Mouse (Mus musculus): ENCODE results near the gene Ccr10. TPM values are rescaled to one million over a fixed set of nuclear protein-coding genes. Genes with fewer than 3 reads are reported as not detected.

The Ccr10 gene
- total RNA-seq (2021): under 1 TPM; 0.19 to 0.26 TPM
- long read RNA-seq, experiment 1: 0 reads
- long read RNA-seq, experiment 2: 0 reads

DNA sequence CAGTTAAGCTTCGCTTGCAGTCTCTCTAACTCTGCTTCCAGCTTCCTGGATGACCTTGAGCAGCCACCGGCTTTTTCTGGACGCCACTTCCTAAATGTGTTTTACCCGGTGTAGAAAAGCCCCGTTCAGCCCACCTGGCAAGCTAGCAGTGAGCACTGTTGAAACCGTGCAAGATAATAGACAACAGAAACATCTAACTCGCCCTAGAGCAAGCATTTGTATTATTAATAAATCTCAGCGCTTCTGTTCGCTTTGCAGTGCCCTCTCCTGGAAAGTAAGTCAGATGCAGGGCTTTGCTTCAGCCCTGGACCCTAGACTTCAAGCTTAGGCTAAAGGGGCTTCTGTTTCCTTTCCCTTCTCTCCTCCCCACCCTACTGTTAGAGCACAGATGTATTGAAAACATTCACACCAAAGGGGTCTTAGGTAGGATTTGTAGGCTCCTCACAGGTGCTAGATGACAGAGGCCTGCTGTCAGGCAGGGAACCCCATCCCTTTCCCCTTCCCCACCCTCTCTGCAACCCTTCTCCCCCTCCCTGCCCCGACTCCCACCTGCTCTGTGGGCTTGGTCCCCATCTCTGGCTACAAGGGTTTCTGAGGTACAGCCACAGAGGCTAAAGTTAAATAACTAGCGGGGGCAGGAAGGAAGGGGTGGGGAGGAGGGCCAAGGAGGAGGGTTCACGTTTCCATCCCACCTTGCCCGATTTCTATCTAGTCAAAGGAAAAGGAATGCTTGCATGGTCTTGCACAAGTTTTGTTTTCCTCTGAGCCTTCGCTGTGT, at the start of gene Ccr10:
Ccr10 (minus strand) TSS at position 593 of the 778 bp plus-strand sequence.
- no peak for DNase-seq (ENCODE audit: low spot score in 2 of 2)
- intact Hi-C loops (cut with DNase I): loop anchor here (5.0 to 10.0 kb wide), 2 partner anchors 50 to 78 kb away; partner anchors contain the start of gene Psmc3ip

GRCm38 (mm10) chr11:101224337-101224736, 49.1 kb upstream of the Ccr10 start:
- intact Hi-C loops (cut with DNase I): loop anchor here (10.0 kb wide), 1 partner anchor 170 kb away; no protein-coding TSS in a partner anchor
- no peak for DNase-seq (ENCODE audit: low spot score in 2 of 2)

- intact Hi-C loops (cut with DNase I): loop anchor here (10.0 kb wide), 1 partner anchor 173 kb away; no protein-coding TSS in a partner anchor
- DNase-seq (ENCODE audit: low spot score in 2 of 2): no peak
Observed at GRCm38 (mm10) chr11:101221306-101221986, 46.2 kb upstream of the Ccr10 start.

GRCm38 (mm10) chr11:101220853-101221252, 45.6 kb upstream of the Ccr10 start:
- intact Hi-C loops (cut with DNase I): loop anchor here (10.0 kb wide), 1 partner anchor 174 kb away; no protein-coding TSS in a partner anchor
- DNase-seq (ENCODE audit: low spot score in 2 of 2): no peak

- DNase-seq (ENCODE audit: low spot score in 2 of 2): no peak
- intact Hi-C loops (cut with DNase I): no loop called here
Observed at GRCm38 (mm10) chr11:101218436-101219055, 43.3 kb upstream of the Ccr10 start.

DNA sequence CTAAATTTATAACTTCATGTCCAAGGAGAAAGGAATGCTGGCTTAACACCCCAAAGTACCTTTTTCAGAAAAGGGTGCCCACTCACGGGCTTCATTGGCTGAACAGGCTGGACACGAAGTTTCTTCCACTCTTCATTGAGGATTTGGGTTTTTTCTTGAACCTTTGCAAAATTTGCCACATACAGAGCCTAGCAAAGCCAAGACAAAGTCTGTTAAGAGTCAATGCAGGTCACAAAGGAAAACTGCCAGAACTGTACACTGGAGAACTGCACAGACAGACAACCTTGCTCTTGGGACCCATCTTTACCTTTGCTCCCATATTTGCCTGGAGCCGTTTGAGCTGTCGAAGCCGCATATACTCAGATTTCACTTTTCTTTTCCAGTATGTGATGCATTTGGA, 41.7 kb upstream of the Ccr10 start:
- DNase-seq (ENCODE audit: low spot score in 2 of 2): no peak
- intact Hi-C loops (cut with DNase I): no loop called here

GRCm38 (mm10) chr11:101211970-101212369, 36.7 kb upstream of the Ccr10 start:
- intact Hi-C loops (cut with DNase I): loop anchor here (1.0 to 2.0 kb wide), 2 partner anchors 36 to 91 kb away; partner anchors contain the start of gene Becn1
- DNase-seq (ENCODE audit: low spot score in 2 of 2): peak; percentile 65 to 85

DNA sequence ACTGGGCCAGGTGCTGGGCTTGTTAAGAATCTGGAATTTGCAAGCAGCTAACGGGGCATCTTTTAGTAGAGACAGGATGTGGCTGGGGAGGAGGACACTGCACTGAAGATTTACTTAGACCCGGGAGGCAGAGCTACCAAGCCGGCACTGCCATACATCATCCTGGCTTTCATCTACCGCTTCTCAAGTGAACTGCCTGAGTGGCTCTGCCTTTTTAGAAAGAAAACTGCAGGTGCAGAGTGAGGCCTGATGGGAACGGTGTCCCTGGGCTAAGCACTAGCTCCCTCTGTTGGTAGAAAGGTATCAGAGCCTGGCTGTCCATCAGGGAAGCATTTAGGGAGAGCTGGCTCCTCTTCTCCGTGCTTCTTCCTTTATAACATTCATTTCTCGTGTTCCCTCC, 25.7 kb upstream of the Ccr10 start:
- DNase-seq (ENCODE audit: low spot score in 2 of 2): peak; percentile 67 to 78
- intact Hi-C loops (cut with DNase I): no loop called here

DNA sequence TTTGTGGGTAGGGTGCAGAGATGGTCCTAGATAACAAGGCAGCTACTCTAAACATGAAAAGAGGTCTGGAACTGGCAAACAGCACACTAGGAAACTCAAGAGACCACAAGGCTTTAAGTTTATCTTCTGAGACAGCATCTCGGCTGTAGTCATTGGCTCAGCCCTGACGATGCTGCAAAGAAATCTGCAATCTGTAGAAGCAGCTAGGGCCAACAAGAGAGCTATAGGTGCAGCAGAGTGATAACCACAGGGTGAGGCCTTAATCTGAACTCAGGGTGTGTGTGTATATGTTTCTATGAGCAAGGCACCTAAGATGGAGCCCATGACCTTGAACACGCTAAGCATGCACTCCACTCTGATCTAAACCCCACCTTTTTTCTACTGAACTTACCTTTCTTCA, 24.3 kb upstream of the Ccr10 start:
- no peak for DNase-seq (ENCODE audit: low spot score in 2 of 2)
- intact Hi-C loops (cut with DNase I): no loop called here

DNA sequence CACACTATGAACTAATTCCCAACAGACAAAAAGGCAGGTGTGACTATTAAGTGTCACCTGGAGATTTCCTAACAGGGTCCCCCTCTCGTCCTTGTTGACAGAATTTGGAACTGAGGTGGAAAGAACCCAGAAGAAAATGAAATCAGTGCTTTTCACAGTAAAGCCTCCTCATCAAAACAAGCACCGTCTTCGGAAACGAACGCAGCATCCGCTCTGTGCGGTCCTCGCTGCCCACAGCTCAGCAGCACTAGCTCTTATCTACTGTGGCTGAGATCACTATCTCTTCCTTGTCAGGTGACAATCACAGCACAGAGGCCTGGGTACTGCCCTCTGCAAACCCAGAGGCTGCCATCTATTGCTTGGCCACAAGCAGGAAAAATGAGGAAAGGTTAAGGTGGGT, 20.9 kb upstream of the Ccr10 start:
- no peak for DNase-seq (ENCODE audit: low spot score in 2 of 2)
- intact Hi-C loops (cut with DNase I): no loop called here

DNA sequence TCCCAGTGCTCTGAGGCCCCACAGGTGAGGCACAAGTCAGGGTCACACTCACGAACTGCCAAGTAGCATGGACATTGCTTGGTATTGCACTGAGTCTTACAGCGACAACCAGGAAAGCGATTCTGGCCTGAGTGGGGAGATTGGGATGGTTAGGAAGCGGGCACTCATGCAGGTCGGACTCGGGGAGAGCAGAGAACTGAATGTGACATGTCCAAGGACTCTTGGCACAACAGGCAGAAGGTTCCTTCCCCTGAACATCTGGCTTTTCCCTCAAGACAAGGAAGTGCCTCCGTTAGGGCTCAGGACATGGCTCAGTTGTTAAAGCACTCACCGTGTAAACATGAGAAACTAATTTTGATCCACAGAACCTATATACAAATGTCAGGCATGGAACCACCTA, 20.3 kb upstream of the Ccr10 start:
- intact Hi-C loops (cut with DNase I): no loop called here
- no peak for DNase-seq (ENCODE audit: low spot score in 2 of 2)

DNA sequence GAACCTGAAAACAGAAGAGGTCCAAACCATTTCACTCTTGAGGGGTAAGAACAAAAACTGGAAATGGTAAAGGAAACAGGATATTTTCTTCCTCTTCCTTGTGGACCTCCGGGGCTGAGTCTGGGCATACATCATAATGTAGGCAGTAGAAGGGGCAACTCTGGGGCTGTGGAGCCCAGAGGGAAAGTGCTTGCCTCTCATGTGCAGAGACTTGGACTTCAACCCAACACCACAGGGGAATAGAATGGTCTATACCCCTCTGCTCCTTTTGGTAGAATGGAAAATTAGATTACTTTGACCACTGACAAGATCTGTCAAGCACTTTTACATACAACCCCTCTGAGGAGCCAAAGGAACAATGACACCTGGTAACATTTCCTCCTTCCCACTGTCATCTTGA, 19.9 kb upstream of the Ccr10 start:
- intact Hi-C loops (cut with DNase I): no loop called here
- no peak for DNase-seq (ENCODE audit: low spot score in 2 of 2)

DNA sequence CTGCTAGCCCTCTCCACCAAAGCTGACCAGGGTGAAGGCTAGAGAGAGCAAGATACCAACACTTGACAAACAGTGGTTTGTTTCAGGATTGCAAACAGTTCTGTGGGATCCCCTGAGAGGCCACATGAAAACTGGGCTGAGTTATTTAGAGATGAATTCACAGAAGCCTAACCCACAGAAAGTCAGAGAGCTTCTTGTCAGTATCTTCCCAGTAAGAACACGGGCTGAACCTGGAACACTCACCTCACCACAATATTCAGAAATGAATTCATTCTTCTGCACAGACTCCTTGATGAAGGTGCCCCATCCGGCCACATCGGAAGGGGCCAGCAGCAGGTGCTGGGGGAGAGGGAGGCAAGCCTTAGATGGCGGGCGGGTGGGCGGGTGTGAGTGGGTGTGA, 19.4 kb upstream of the Ccr10 start:
- DNase-seq (ENCODE audit: low spot score in 2 of 2): no peak
- intact Hi-C loops (cut with DNase I): no loop called here

GRCm38 (mm10) chr11:101194137-101194536, 18.9 kb upstream of the Ccr10 start:
- intact Hi-C loops (cut with DNase I): no loop called here
- DNase-seq (ENCODE audit: low spot score in 2 of 2): no peak

DNA sequence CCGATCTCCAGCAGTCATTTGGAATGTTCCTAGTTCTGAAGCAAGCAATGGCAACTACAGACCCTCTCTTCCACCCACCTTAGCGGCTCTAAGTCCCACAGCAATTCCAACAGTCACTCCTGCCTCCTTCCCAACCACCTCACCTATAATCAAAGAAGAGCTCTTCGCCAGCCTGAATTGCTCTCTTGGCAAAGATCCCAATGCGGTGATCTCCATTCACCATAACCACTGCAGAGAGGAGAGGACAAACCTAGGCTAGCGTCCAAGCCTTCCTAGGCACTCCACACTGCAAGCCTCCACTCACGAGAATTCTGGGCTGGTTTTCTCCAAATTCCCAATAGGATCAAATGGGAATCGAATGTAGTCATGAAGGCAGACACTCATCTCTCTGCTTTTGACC, 17.8 kb upstream of the Ccr10 start:
- intact Hi-C loops (cut with DNase I): no loop called here
- DNase-seq (ENCODE audit: low spot score in 2 of 2): no peak

DNA sequence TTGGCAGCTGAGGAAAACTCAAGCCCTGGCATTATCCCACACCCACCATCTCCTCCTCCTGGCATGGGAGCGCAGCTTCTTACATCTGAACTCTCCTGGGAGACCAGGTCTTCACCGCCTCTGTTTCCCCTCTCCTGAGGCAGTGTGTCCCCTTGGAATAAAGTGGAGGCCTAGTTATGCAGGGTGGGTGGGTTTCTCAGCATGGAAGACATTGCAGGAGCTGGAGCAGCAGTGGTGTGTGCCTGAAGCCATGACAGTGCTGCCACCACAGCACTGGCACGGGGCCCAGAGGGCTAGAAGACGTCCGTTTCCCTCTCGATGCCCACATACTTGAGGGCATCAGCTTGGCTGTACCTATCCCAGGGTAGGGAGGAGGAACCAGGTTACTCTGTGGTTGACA, 17.4 kb upstream of the Ccr10 start:
- intact Hi-C loops (cut with DNase I): no loop called here

GRCm38 (mm10) chr11:101191919-101192470, 16.8 kb upstream of the Ccr10 start:
- DNase-seq (ENCODE audit: low spot score in 2 of 2): no peak
- intact Hi-C loops (cut with DNase I): no loop called here

More for the DNA sequence above, 17.4 kb upstream of the Ccr10 start:
- DNase-seq (ENCODE audit: low spot score in 2 of 2): no peak

GRCm38 (mm10) chr11:101190913-101191907, 16.0 kb upstream of the Ccr10 start:
- intact Hi-C loops (cut with DNase I): no loop called here
- DNase-seq (ENCODE audit: low spot score in 2 of 2): no peak
